ENCODE assay signal across 9 mouse cellular contexts in the genomic region with DNA sequence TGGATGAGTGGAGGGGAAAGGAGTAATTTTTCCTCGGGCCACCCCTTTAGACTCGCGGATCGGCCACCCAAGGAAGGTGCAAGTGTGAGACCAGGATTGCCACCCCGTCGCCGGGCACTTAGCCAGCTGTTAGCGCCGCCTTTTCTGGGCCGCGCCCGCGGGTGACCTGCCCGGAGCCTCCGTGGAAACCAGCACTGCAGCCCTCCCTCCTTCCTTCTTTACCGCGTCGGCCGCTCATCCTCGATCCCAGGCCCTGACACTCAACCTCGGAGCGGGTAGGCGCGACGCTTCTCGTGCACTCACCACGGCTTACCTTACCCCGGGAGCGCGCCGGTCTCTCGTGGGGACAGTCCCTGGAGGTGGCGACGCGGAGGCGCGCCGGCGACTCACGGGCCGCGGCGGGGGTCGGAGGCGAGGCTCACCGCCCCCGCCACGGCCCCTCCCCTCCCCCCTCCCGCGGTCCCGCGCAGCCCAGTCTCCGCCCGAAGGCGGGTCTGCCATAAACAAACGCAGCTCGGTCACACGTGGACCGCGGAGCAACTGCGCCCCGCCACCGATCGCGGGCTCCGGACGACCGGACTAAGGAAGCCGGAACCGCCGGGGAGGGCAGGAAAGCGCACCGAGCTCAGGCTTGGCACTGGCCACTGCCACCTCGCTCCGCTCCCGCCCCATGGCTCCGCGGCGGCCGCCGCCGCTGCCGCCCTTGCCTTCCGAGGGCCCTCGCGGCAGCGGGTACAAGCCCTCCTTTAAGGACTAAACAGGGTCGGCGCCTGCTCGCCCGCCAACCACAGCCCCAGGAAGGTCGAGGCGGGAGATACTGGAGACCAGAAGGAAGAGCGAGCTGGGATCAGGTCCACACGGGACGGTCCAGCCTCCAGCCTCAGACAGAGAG. TPM values are rescaled to one million over a fixed set of nuclear protein-coding genes. Genes with fewer than 3 reads are reported as not detected.
DNase-seq lines count a peak whose midpoint lies in the region; ATAC-seq lines count a peak whose summit lies in the region.
"Had no signal": no experiment of that assay in that cellular context is flagged by ENCODE, and none has a peak within 500 bp of the region (broad histone marks: within the 10 kb centered on the region; RNA-seq: fewer than 3 reads in every experiment).

Gene Sim2 (plus strand): TSS at position 221 of the 892 bp plus-strand sequence.

- no peaks in the 10 kb centered on the region for H3K9me3 ChIP-seq in midbrain, embryonic 11.5 days (ENCODE audit: control insufficient read depth, low read length)

- intact Hi-C loops in gastrocnemius, postnatal 36 days (cut with DNase I), result no loop called here

- WGBS in midbrain, embryonic 11.5 days, result 1% methylated on average over 90 of the region's 96 CpGs

- peak within 1 kb of the TSS; percentile 60 for H3K9ac ChIP-seq in midbrain, embryonic 11.5 days (ENCODE audit: low read length)

- peak within 1 kb of the TSS; percentile 36 for H3K4me3 ChIP-seq in midbrain, embryonic 11.5 days (ENCODE audit: low read depth, low read length)

- H3K4me1 ChIP-seq in midbrain, embryonic 11.5 days (ENCODE audit: control insufficient read depth, insufficient read depth, low read length), result peaks cover 16% of the 10 kb centered on the region

- peak within 1 kb of the TSS; percentile 37 for H3K4me2 ChIP-seq in midbrain, embryonic 11.5 days

- no peak within 1 kb of the TSS; the same call in 1 of the 2 replicates for H3K27ac ChIP-seq in midbrain, embryonic 11.5 days (ENCODE audit: low read depth, low read length)

- H3K27me3 ChIP-seq in midbrain, embryonic 11.5 days (ENCODE audit: control insufficient read depth, insufficient read depth, low read length), result peaks cover 97% of the 10 kb centered on the region

- peak; percentile 28; the same call in 1 of the 2 replicates for ATAC-seq in midbrain, embryonic 11.5 days (ENCODE audit: low FRiP score)
- ATAC-seq in megakaryocyte-erythroid progenitor cell, adult 5-6 weeks (replicated peaks; ENCODE audit: low FRiP score, low TSS enrichment, poor library complexity, severe bottlenecking), result no peak
- ATAC-seq in monocyte, adult 5-6 weeks (replicated peaks; ENCODE audit: insufficient number of reproducible peaks, low FRiP score, low TSS enrichment, poor library complexity, severe bottlenecking), result no peak

- DNase-seq in urinary bladder, postnatal 25 days (ENCODE audit: low spot score), result peak; percentile 30
- no peak for DNase-seq in urinary bladder, postnatal 4 days (ENCODE audit: low spot score in 2 of 2)
- DNase-seq in gastrocnemius, postnatal 36 days, result peak; percentile 30 to 35
- DNase-seq in kidney, postnatal 14 days, result peak; percentile 80
- DNase-seq in midbrain, embryonic 11.5 days (ENCODE audit: low spot score, missing footprints), result peak; percentile 97
- no peak for DNase-seq in MN1 (ENCODE audit: low spot score)

- H3K36me3 ChIP-seq in midbrain, embryonic 11.5 days (ENCODE audit: control insufficient read depth, insufficient read depth, low read length), result no peaks in the 10 kb centered on the region

RNA-seq across cellular contexts. Expression of gene Sim2, which starts in this region (rescaled TPM):
- total RNA-seq in gastrocnemius, postnatal 36 days (2021), result 10 to 100 TPM; 14.8 to 16.9 TPM
- 1.8 and 2.3 TPM in 2 replicates for polyA plus RNA-seq in midbrain, embryonic 11.5 days (2014; fragmentation: Nextera tagmentation; extraction: Ambion mirVana)
- not detected in 2 replicates for total RNA-seq in megakaryocyte-erythroid progenitor cell, adult 5-6 weeks (2014; fragmentation: Nextera tagmentation)
- not detected in 2 replicates for total RNA-seq in megakaryocyte-erythroid progenitor cell, adult 5-6 weeks (2017)
- total RNA-seq in monocyte, adult 5-6 weeks (2017), result not detected in 3 replicates
- total RNA-seq: hematopoietic stem cell, adult 5-6 weeks had no signal

Comparison
In these comparisons a context has a peak if more than half of its experiments do, and no peak if none do; other contexts are left out.
1. RNA of gene Sim2 (total RNA-seq): 14.8 to 16.9 TPM in gastrocnemius, postnatal 36 days; not detected in megakaryocyte-erythroid progenitor cell, adult 5-6 weeks and not detected in monocyte, adult 5-6 weeks; every median in the first group is over 10 times any median in the second.
2. DNase-seq: peak in urinary bladder, postnatal 25 days (single experiment), gastrocnemius, postnatal 36 days (2 of 2), kidney, postnatal 14 days (single experiment) and midbrain, embryonic 11.5 days (single experiment); none in urinary bladder, postnatal 4 days (0 of 2) and MN1 (single experiment).